Mouse (Mus musculus): ENCODE results near the gene Rspo3.

Gene Rspo3

GRCm38 (mm10) chr10:29535546-29536260, at the start of gene Rspo3:
Gene Rspo3 (minus strand): TSS chr10:29535867.
- peak; percentile 2 for DNase-seq

GRCm38 (mm10) chr10:29581940-29582339, 46.3 kb upstream of the Rspo3 start:
- no peak for DNase-seq

- DNase-seq, result no peak
Observed at GRCm38 (mm10) chr10:29581476-29581875, 45.8 kb upstream of the Rspo3 start.

- DNase-seq, result no peak
Observed at GRCm38 (mm10) chr10:29555983-29556382, 20.3 kb upstream of the Rspo3 start.

- no peak for DNase-seq
Observed at GRCm38 (mm10) chr10:29554365-29554764, 18.7 kb upstream of the Rspo3 start.

DNA sequence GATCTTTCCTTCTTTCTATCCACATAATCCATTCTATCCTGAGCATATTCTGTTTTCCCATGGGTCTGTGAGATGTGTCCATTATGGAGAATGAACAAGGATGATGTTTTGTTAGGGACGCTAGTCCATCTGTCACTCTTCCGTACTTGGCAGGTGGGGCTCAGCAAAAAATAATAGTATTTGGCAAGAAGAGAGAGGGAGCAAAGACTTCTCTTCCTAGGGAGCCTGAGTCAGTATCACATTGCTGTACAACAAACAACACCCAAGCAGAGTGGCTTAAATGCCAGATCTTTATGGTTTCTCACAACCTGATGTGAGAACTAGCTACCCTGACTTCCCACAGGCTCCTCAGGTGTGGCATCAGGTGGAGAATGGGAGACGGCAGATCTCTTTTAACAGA, 7.3 kb upstream of the Rspo3 start:
- DNase-seq, result no peak

DNA sequence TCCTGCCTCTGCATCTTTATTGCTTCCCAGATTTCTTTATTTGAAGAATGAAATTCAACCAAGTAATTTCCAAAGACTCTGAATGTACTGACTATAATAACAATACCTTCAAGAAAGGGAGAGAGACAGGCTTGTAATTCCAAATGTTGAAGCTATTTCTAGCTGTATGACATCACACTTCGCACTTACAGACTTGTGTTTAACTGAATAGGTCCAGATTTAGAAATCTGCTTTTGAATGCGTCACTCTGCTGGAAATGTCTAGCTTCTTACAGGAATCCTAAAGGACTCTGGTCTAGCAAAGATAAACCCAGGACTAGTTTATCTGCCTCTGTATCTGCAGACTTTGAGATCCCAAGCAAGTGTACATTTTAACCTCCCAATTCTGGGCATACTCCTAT, 3.8 kb upstream of the Rspo3 start:
- no peak for DNase-seq

GRCm38 (mm10) chr10:29538791-29539190, 3.1 kb upstream of the Rspo3 start:
- DNase-seq, result no peak

GRCm38 (mm10) chr10:29534830-29535227, 838 bp downstream of the Rspo3 start:
- no peak for DNase-seq

GRCm38 (mm10) chr10:29533846-29534829, 1.5 kb downstream of the Rspo3 start:
- peak; percentile 2 for DNase-seq

DNA sequence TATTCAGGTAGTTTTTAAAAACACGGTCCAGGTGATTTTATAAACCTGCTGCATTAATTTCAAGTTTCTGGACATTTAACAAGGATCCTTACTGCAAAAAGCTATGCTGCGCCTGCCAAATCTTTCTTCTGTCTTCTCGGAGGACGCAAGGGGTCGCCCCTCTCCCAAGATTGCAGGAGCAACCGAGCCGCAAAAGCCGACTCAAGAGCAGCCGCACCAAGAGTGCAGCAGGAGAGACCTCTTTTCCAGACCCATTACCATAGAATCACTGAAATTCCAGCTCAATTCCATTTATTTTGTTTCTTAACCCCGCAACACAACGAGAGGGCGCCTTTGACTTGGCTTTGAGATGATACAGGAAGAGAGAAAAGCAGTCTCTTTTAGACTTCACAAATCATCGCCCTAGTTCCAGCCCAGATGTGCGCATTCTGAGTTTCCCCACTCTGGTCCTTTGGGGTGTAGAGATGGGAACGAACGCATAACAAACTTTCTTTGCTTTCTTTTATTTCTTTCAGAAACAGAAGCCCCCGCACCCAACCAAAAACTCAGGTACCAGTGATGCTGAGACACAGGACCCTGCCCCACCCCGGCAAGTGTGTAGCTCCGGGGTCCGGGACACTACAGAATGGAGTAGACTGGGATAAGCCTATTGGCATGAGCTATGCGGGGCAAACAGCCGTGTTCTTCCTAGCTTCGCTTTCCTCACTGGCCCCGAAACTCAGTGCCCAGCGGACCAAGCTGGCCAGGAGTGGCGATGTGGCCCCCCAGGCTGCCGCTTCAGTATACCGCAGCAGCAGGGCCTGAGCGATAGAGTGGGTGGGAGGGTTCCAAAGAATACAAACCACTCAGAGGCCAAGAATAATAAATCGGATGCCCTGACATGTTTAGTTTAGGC, 2.6 kb downstream of the Rspo3 start:
- DNase-seq, result peak; percentile 12

DNA sequence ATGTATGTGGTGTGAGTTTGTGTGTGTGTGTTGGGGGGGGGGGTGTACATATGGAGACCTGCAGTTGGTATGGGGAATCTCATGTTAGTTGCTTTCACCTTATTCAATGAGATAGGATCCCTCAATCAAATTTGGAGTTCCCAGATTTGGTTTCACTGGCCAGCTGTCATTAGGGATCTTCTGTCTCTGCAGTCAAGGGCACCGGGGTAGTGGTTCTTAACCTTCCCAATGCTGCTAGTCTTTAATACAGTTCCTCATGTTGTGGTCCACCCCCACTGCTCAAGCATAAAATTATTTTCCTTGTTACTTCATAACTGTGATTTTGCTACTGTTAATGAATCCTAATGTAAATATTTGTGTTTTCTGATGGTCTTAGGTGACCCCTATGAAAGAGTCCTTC, 22.1 kb downstream of the Rspo3 start:
- no peak for DNase-seq

- no peak for DNase-seq
Observed at GRCm38 (mm10) chr10:29508167-29508566, 27.5 kb downstream of the Rspo3 start.

GRCm38 (mm10) chr10:29497205-29497822, 38.4 kb downstream of the Rspo3 start:
- DNase-seq, result no peak

DNA sequence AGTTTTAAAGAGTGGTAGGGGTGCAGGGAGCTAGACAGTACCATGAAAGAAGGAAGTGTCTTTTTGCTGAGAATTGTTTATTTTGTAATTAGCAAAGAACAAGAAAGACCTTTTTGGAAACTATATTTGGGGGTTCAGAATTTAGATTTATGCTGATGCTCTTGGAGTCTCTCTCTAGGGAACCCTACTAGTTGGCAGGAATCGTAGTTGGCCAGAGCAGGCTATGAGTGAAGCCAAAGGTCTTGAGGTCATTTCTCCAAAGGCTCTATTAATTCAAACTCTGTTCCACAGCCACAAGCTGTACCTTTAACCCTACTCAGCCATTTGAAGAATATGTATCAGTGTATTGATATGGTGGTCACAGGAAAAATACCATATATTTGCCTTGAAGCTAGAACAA, 41.7 kb downstream of the Rspo3 start:
- DNase-seq, result no peak

DNA sequence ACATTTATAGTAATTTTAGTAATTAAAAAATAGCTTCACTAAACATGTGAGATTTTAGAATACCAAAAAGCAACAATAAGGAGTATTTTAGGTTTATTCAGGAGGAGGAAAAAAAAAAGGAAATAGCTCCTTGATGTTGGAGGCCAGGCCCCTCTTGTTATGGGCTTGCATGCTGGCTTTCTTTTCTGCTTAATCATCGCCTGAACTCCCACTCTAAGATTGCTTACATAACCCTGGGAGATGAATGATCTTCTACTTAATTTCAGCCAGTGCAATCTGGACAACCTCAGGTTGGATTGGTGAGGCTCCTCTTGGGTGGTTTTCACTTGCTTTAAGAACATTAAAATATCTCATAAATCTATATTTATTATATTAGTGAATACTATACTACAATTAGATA, 54.7 kb downstream of the Rspo3 start:
- DNase-seq, result no peak

- no peak for DNase-seq
Observed at GRCm38 (mm10) chr10:29479401-29479800, 56.3 kb downstream of the Rspo3 start.

DNA sequence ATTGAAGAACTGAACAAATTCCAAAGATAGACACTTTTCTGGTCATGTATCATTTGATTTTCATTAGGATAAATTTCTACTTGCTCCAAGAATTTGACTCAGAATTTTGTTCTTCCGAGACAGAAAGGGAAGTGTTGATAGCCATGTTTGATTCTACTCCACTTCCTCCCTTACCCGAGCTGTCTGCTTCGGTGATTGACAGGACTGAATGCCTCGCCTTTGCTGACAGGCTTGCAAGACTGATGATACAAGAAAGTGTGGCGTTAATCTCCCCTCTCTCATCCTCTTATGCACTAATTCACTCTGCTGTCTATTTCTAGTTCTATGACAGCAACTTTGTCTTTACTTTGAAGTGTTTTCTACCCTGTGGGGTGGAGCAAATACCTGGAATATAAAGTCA, 65.2 kb downstream of the Rspo3 start:
- no peak for DNase-seq

DNA sequence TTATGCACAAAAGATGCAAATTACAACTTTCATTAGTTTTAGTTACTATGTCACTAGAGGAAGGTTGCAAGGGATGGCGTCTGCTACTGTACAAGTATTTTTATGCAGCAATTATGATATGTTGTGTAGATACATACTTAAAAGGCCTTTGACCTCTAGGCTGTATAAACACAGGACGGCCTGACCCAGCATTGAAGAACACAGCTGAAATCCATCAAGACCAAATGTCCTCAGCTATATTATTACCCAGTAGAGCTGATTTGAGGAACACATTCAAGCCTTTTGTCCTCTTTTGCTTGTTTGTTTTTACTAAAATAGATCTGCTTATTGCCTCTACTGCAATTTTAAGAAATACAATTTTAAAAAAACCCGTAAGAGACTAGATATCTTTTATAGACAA, 75.6 kb downstream of the Rspo3 start:
- DNase-seq, result no peak

DNA sequence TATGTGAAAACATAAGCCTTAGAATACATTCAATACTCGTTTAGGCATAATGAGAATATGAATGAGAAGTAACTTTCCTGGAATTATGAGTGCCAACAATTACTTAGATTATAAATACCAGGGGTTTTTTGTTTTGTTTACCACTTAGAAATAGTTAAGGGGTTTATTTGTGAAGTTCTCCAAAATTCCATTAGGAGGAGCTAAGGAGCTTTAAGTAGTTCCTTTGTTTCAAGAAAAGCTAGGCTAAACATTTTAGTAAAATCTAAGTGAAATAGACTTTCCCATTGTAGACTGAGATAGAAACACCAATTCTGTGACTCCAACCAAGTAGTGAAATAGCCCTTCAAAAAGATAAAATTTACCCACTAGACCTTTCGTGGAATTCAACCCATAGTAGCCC, 76.0 kb downstream of the Rspo3 start:
- no peak for DNase-seq

DNA sequence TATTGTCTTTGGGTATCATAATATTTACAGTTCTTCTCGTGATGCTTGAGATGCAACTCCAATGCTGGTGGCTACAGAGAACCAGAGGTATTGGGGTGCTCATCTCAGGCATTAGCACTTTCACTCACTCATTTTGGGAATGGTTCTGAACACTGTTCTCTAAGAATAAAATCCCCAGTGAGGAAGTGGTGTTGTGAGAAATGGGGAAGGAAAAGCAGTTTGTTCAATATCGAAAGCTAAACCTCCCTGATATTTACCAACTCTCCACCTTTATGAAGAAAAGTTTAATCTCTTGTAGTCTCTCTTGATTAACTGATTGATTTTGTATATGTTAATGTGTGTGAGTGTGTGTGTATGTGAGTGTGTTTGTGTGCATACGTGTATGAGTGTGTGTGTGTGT, 90.6 kb downstream of the Rspo3 start:
- no peak for DNase-seq

DNA sequence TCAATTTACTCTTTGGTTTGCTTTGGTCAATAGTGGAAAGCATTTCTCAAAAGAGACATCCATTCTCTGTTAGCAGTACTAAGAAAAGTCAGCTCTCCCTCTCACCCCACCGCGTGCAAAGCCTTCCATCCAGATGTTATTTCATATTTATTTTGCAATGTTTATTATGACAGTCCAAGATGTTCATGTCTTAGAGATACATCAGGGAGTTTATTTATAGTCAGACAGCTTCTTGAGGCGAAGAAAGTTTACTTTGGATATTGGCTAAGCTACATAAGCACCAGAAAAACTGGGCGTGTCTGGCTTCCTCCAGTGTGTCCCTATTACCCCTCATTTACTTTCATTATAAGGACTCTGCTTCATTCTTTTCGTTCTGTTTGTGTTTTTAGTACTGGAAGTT, 94.4 kb downstream of the Rspo3 start:
- DNase-seq, result no peak

Data from thymus, postnatal 14 days (tissue).